Mouse (Mus musculus): ENCODE measurements around the gene Art2b. TPM values are rescaled to one million over a fixed set of nuclear protein-coding genes. Genes with fewer than 3 reads are reported as not detected.

The Art2b gene
- polyA plus RNA-seq, 2 experiments: not detected

DNA sequence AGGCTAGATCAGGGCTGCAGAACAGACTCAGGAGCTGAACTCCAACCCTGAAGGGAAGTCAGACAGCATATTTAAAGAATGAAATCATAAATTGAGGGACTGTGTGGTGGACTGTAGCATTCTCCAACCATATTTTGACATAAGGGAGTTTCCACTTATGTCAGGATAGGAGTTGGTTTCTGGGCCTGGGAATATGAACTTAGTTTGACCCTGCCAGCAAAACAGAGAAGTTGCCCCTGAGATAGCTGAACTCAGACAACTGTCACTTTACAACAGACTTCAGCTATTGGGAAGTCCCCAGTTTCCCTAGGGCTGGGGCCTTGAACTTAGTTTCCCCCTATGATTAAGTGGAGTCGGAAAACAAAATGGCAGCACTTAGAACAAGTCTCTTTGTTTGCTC is 33.9 kb downstream of the Art2b start:
- Histone ChIP-seq H3K36me3 (ENCODE audit: control insufficient read depth, insufficient read depth, low read length) (no peaks in the 10 kb centered on the region), H3K4me2 (replicated peaks; ENCODE audit: low read depth, low read length, severe bottlenecking) (no peak overlapping the region), H3K4me3 (replicated peaks; ENCODE audit: low read length) (no peak overlapping the region), H3K4me1 (ENCODE audit: control insufficient read depth, insufficient read depth, low read length) (no peaks in the 10 kb centered on the region), H3K27ac (replicated peaks; ENCODE audit: low read depth, low read length) (no peak overlapping the region), H3K9me3 (ENCODE audit: control insufficient read depth, low read length) (no peaks in the 10 kb centered on the region), H3K9ac (ENCODE audit: low read depth, low read length, severe bottlenecking) (no peak overlapping the region), H3K27me3 (ENCODE audit: control insufficient read depth, insufficient read depth, low read length) (no peaks in the 10 kb centered on the region)
- ATAC-seq (ENCODE audit: low FRiP score, low read depth) (no peak), DNase-seq (ENCODE audit: low spot score) (no peak)
- WGBS: 78% methylated on average over 1 of the region's 1 CpGs
- no peak for TF ChIP-seq POLR2A (IDR thresholded peaks at IDR 0.05; ENCODE audit: borderline replicate concordance, extremely low read depth, insufficient read depth, insufficient read length)

DNA sequence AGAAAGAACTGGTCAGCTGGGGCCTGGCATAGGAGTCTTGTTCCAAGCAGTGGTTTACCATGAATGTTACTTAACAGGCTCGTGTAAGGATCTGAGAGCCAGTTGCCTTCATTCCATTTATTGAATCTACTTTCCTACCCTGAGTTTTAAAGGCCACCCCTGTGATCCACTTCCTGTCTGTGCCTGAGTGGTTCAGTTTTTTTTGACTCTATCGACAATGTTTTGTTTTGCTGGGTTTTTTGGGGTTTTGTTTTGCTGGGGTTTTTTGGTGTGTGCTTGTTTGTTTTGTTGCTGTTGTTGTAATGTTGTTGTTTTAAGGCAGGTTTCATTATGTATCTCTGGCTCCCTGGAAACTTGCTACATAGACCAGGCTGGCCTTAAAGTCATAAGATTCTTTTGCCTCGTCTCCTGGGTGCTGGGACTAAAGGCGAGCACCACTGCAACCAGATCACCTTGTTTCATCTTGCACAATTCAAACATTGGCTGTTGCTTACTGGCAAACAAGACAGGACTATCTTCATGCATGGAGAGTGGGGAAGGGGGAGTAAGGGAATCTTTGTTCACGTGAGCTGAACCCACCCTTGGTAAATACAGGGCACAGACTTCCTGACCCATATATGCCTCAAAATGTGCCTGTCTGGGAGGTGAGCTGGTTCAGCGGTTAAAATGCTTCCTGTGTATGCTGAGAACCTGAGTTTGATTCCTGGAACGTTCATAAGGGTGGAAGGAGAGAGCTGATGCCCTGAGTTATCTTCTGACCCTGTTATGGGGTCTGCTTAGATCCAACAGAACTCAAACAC is 34.5 kb downstream of the Art2b start:
- H3K9ac ChIP-seq (ENCODE audit: low read depth, low read length, severe bottlenecking): no peak overlapping the region
- TF ChIP-seq POLR2A (IDR thresholded peaks at IDR 0.05; ENCODE audit: borderline replicate concordance, extremely low read depth, insufficient read depth, insufficient read length): no peak
- no peak for DNase-seq (ENCODE audit: low spot score)
- H3K4me2 ChIP-seq (replicated peaks; ENCODE audit: low read depth, low read length, severe bottlenecking): no peak overlapping the region
- no peak overlapping the region for H3K4me3 ChIP-seq (replicated peaks; ENCODE audit: low read length)
- ATAC-seq (ENCODE audit: low FRiP score, low read depth): no peak
- no peaks in the 10 kb centered on the region for H3K4me1 ChIP-seq (ENCODE audit: control insufficient read depth, insufficient read depth, low read length)
- no peak overlapping the region for H3K27ac ChIP-seq (replicated peaks; ENCODE audit: low read depth, low read length)
- no peaks in the 10 kb centered on the region for H3K27me3 ChIP-seq (ENCODE audit: control insufficient read depth, insufficient read depth, low read length)
- no peaks in the 10 kb centered on the region for H3K36me3 ChIP-seq (ENCODE audit: control insufficient read depth, insufficient read depth, low read length)
- H3K9me3 ChIP-seq (ENCODE audit: control insufficient read depth, low read length): no peaks in the 10 kb centered on the region
- 59% methylated on average over 7 of the region's 7 CpGs for WGBS

DNA sequence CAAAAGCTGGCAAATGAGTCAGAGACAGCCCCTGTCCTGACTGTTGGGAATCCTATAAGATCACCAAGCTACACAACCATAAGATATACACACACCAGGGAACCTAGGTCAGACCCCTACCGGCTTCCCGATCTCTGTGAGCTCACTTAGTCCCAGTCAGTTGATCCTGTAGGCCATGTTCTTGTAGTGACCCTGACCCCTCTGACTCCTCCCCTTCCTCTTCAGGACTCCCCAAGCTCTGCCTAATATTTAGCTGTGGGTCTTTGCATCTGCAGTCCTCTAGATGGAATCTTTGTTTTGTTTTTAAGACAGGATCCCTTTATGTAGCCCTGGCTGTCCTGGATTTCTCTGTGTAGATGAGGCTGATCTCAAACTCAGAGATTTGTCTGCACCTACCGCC is 36.1 kb downstream of the Art2b start:
- no peak for TF ChIP-seq POLR2A (IDR thresholded peaks at IDR 0.05; ENCODE audit: borderline replicate concordance, extremely low read depth, insufficient read depth, insufficient read length)
- H3K4me1 ChIP-seq (ENCODE audit: control insufficient read depth, insufficient read depth, low read length): no peaks in the 10 kb centered on the region
- no peak for DNase-seq (ENCODE audit: low spot score)
- no peak overlapping the region for H3K9ac ChIP-seq (ENCODE audit: low read depth, low read length, severe bottlenecking)
- H3K36me3 ChIP-seq (ENCODE audit: control insufficient read depth, insufficient read depth, low read length): no peaks in the 10 kb centered on the region
- H3K4me3 ChIP-seq (replicated peaks; ENCODE audit: low read length): no peak overlapping the region
- 97% methylated on average over 3 of the region's 3 CpGs for WGBS
- no peak overlapping the region for H3K4me2 ChIP-seq (replicated peaks; ENCODE audit: low read depth, low read length, severe bottlenecking)
- no peak for ATAC-seq (ENCODE audit: low FRiP score, low read depth)
- no peaks in the 10 kb centered on the region for H3K27me3 ChIP-seq (ENCODE audit: control insufficient read depth, insufficient read depth, low read length)
- H3K27ac ChIP-seq (replicated peaks; ENCODE audit: low read depth, low read length): no peak overlapping the region
- no peaks in the 10 kb centered on the region for H3K9me3 ChIP-seq (ENCODE audit: control insufficient read depth, low read length)

DNA sequence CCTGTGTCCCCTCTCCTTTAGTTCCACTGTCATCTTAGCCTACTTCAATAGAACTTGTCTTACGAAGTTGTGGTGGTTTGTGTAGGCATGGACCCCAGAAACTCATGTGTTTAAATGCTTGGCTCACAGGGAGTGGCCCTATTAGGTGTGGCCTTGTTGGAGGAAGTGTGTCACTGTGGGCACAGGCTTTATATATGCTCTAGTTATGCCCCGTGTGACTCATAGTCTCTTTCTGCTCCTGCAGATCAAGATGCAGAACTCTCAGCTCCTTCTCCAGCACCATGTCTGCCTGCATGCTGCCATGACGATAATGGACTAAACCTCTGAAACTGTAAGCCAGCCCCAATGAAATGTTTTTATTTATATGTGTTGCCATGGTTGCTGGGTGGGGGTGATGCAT is 37.7 kb downstream of the Art2b start:
- TF ChIP-seq POLR2A (IDR thresholded peaks at IDR 0.05; ENCODE audit: borderline replicate concordance, extremely low read depth, insufficient read depth, insufficient read length): no peak
- H3K27ac ChIP-seq (replicated peaks; ENCODE audit: low read depth, low read length): no peak overlapping the region
- no peaks in the 10 kb centered on the region for H3K9me3 ChIP-seq (ENCODE audit: control insufficient read depth, low read length)
- H3K27me3 ChIP-seq (ENCODE audit: control insufficient read depth, insufficient read depth, low read length): no peaks in the 10 kb centered on the region
- H3K4me3 ChIP-seq (replicated peaks; ENCODE audit: low read length): no peak overlapping the region
- no peaks in the 10 kb centered on the region for H3K36me3 ChIP-seq (ENCODE audit: control insufficient read depth, insufficient read depth, low read length)
- 85% methylated on average over 3 of the region's 3 CpGs for WGBS
- no peak overlapping the region for H3K9ac ChIP-seq (ENCODE audit: low read depth, low read length, severe bottlenecking)
- DNase-seq (ENCODE audit: low spot score) (no peak), ATAC-seq (ENCODE audit: low FRiP score, low read depth) (no peak)
- no peak overlapping the region for H3K4me2 ChIP-seq (replicated peaks; ENCODE audit: low read depth, low read length, severe bottlenecking)
- no peaks in the 10 kb centered on the region for H3K4me1 ChIP-seq (ENCODE audit: control insufficient read depth, insufficient read depth, low read length)

DNA sequence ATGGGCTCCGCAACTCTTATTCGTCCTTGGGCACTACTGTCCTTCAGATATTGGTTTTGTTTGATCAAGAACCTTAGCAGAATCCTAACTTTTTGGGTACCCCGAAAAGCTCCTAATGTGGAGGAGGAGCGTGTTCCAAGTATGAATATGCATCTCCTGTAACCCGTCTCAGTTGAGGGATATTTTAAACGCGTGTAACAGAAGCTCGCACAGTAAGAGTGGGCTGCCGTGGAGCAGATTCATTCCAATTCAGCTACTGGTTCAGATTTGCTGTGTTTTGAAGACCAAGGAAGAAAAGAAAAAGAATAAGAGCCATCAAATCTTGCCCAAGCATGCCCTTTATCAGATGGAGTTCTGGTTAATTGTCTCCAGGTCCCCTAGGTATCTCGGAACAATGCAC is 43.7 kb downstream of the Art2b start:
- no peak for TF ChIP-seq POLR2A (IDR thresholded peaks at IDR 0.05; ENCODE audit: borderline replicate concordance, extremely low read depth, insufficient read depth, insufficient read length)
- Histone ChIP-seq H3K4me2 (replicated peaks; ENCODE audit: low read depth, low read length, severe bottlenecking) (no peak overlapping the region), H3K27me3 (ENCODE audit: control insufficient read depth, insufficient read depth, low read length) (no peaks in the 10 kb centered on the region), H3K9me3 (ENCODE audit: control insufficient read depth, low read length) (no peaks in the 10 kb centered on the region), H3K4me1 (ENCODE audit: control insufficient read depth, insufficient read depth, low read length) (no peaks in the 10 kb centered on the region), H3K36me3 (ENCODE audit: control insufficient read depth, insufficient read depth, low read length) (no peaks in the 10 kb centered on the region), H3K9ac (ENCODE audit: low read depth, low read length, severe bottlenecking) (no peak overlapping the region), H3K4me3 (replicated peaks; ENCODE audit: low read length) (no peak overlapping the region), H3K27ac (replicated peaks; ENCODE audit: low read depth, low read length) (no peak overlapping the region)
- ATAC-seq (ENCODE audit: low FRiP score, low read depth) (no peak), DNase-seq (ENCODE audit: low spot score) (no peak)
- 76% methylated on average over 10 of the region's 10 CpGs for WGBS
